Comparison of ENCODE assay signal across 23 mouse cellular contexts in the genomic region with DNA sequence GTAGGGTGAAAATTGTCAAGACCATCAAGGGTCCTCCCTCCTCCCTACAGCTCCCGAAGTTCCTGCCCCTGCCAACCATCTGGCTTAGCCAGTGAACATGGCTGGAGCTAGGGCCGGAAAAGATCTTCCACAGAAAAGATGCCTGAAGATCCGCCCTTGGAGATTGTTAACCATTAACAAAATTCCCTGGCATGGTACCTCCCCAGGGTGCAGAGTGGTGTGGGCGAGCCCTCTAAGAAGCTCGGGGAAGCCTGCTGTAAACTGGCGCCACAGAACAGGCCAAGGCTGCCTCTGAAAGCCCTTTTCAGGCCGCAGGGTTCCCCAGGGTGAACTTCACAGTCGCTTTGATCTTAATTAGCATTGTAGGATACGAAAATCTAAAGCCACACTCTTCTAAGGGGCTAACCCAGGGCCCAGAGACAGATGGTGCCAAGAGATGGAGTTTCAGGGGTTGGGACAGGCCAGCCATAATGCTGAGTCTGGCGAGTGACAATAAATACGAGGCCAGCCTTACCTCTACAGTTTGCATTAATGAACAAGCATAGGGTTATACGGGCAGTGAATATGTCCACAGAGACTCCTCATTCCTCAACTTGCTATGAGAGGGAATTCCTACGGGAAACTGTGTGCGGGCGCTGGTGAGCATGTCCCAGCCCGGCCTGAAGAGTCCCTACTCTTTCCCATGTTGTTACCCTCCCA. TPM values are rescaled to one million over a fixed set of nuclear protein-coding genes. Genes with fewer than 3 reads are reported as not detected.
DNase-seq lines count a peak whose midpoint lies in the region; ATAC-seq and TF ChIP-seq lines count a peak whose summit lies in the region.
"Had no signal": no experiment of that assay in that cellular context is flagged by ENCODE, and none has a peak within 500 bp of the region (broad histone marks: within the 10 kb centered on the region; RNA-seq: fewer than 3 reads in every experiment).

No protein-coding gene starts in this region.

- no peak overlapping the region for H3K9ac ChIP-seq in midbrain, embryonic 13.5 days (replicated peaks)
- no peak overlapping the region for H3K9ac ChIP-seq in midbrain, embryonic 15.5 days
- H3K9ac ChIP-seq: hindbrain, embryonic 15.5 days; lung, embryonic 14.5 days; midbrain, embryonic 12.5 days had no signal

- H3K27ac ChIP-seq in midbrain, embryonic 13.5 days: no peak overlapping the region
- H3K27ac ChIP-seq in midbrain, embryonic 15.5 days: no peak overlapping the region
- H3K27ac ChIP-seq in left cerebral cortex, adult 2 months: no peak overlapping the region
- H3K27ac ChIP-seq: heart, embryonic 10.5 days; hindbrain, embryonic 15.5 days; macrophage; midbrain, embryonic 12.5 days had no signal

- intact Hi-C loops in left cerebral cortex, adult 2 months (cut with DNase I): no loop called here

- no peaks in the 10 kb centered on the region for H3K36me3 ChIP-seq in midbrain, embryonic 13.5 days
- no peaks in the 10 kb centered on the region for H3K36me3 ChIP-seq in midbrain, embryonic 15.5 days (replicated peaks)
- H3K36me3 ChIP-seq: G1E; heart, embryonic 10.5 days; hindbrain, embryonic 15.5 days; midbrain, embryonic 12.5 days had no signal

- ATAC-seq in midbrain, embryonic 13.5 days: peak; percentile 62; the same call in 1 of the 2 replicates
- no peak for ATAC-seq in midbrain, embryonic 15.5 days (replicated peaks)

- DNase-seq in induced T-regulatory cell, adult 2 months (ENCODE audit: low read depth): peak; percentile 27
- peak; percentile 56 to 59 for DNase-seq in kidney, adult 8-10 months
- peak; percentile 32 for DNase-seq in naive thymus-derived CD4-positive, alpha-beta T cell, adult 2 months (ENCODE audit: low read depth)
- no peak for DNase-seq in adrenal gland, adult (ENCODE audit: inconsistent age in 2 of 2, low spot score in 1 of 2)
- no peak for DNase-seq in Muller cell, postnatal 12 days (ENCODE audit: inconsistent ontology term)
- no peak for DNase-seq in left cerebral cortex, adult 2 months (ENCODE audit: extremely low spot score in 1 of 2, low spot score in 2 of 2)
- DNase-seq: adrenal gland, adult 8-10 months; cerebellum, adult 11-12 months; gastrocnemius, postnatal 25 days; heart, postnatal 14 days; layer of hippocampus, postnatal 36 days; left cerebral cortex, postnatal 4 days; lung, embryonic 14.5 days; right cerebral cortex, adult 18-20 months had no signal

- no peak overlapping the region for H3K4me2 ChIP-seq in midbrain, embryonic 13.5 days (replicated peaks)
- H3K4me2 ChIP-seq in midbrain, embryonic 15.5 days: no peak overlapping the region
- H3K4me2 ChIP-seq: hindbrain, embryonic 15.5 days; liver, embryonic 11.5 days; lung, embryonic 14.5 days; midbrain, embryonic 12.5 days had no signal

- WGBS in midbrain, embryonic 13.5 days: 49% methylated on average over 16 of the region's 16 CpGs
- WGBS in midbrain, embryonic 15.5 days: 44% methylated on average over 16 of the region's 16 CpGs

- TF ChIP-seq CTCF in left cerebral cortex, adult 2 months (IDR thresholded peaks at IDR 0.05): no peak

- no peaks in the 10 kb centered on the region for H3K9me3 ChIP-seq in midbrain, embryonic 13.5 days
- H3K9me3 ChIP-seq in midbrain, embryonic 15.5 days: no peaks in the 10 kb centered on the region
- H3K9me3 ChIP-seq: G1E; heart, embryonic 10.5 days; hindbrain, embryonic 15.5 days; midbrain, embryonic 12.5 days had no signal

- H3K4me1 ChIP-seq in midbrain, embryonic 13.5 days (replicated peaks): peaks cover 12% of the 10 kb centered on the region
- 0 out of 2 replicates have a peak, but pooled peaks cover 4% of the 10 kb centered on the region for H3K4me1 ChIP-seq in midbrain, embryonic 15.5 days
- H3K4me1 ChIP-seq: hindbrain, embryonic 15.5 days; midbrain, embryonic 12.5 days had no signal

- no peaks in the 10 kb centered on the region for H3K27me3 ChIP-seq in midbrain, embryonic 13.5 days
- H3K27me3 ChIP-seq in midbrain, embryonic 15.5 days (replicated peaks): no peaks in the 10 kb centered on the region
- H3K27me3 ChIP-seq: hindbrain, embryonic 15.5 days; midbrain, embryonic 12.5 days had no signal

- H3K4me3 ChIP-seq in midbrain, embryonic 13.5 days (replicated peaks): no peak overlapping the region
- no peak overlapping the region for H3K4me3 ChIP-seq in midbrain, embryonic 15.5 days
- no peak overlapping the region for H3K4me3 ChIP-seq in left cerebral cortex, adult 2 months
- H3K4me3 ChIP-seq: erythroblast, embryonic 14.5 days; heart, embryonic 10.5 days; hindbrain, embryonic 15.5 days; midbrain, embryonic 12.5 days had no signal

RNA-seq across cellular contexts. Expression of a gene that starts 20.0 kb away (rescaled TPM):
- 56.6 and 61.0 TPM in 2 replicates for polyA plus RNA-seq in midbrain, embryonic 13.5 days (2015; fragmentation: Nextera tagmentation; extraction: Ambion mirVana)
- polyA plus RNA-seq in midbrain, embryonic 15.5 days (2015; fragmentation: Nextera tagmentation; extraction: Ambion mirVana): 27.9 and 32.1 TPM in 2 replicates
- total RNA-seq in left cerebral cortex, adult 2 months (2021): 10 to 100 TPM; 12.6 to 15.9 TPM

Comparison
In these comparisons a context has a peak if more than half of its experiments do, and no peak if none do; other contexts are left out.
1. DNase-seq: peak in induced T-regulatory cell, adult 2 months (single experiment), kidney, adult 8-10 months (2 of 2) and naive thymus-derived CD4-positive, alpha-beta T cell, adult 2 months (single experiment); none in adrenal gland, adult (0 of 2), Muller cell, postnatal 12 days (single experiment) and left cerebral cortex, adult 2 months (0 of 2).